Mouse (Mus musculus): ENCODE data around the gene Tmc5.

DNA sequence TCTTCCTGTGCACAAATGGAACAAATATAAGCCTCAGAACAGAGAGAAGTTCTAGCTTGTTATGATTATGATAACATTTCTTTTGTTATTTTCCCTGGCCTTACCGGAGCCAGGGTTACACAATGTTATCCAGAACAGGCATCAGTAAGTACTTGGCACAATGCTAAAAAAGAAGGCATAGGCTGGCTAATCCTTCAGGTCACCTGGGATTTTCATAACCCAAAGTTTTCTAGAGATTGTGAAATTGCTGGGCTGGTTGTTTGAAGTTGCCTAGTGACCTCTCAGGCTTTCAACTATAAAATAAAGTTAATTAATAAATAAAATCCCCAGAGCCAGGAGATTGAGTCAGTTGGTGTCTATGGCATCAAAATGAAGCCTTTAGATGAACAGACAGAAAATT, 117.8 kb downstream of the Tmc5 start:
- TF ChIP-seq CTCF (IDR thresholded peaks at IDR 0.05; ENCODE audit: low read depth, low read length): no peak
- no peak for TF ChIP-seq GATA1 (IDR thresholded peaks at IDR 0.05; ENCODE audit: borderline replicate concordance, low read length)
- no peak for TF ChIP-seq TAL1 (conservative IDR thresholded peaks at IDR 0.05; ENCODE audit: low read depth, low read length)
- no peak for TF ChIP-seq POLR2AphosphoS5 (IDR thresholded peaks at IDR 0.05; ENCODE audit: insufficient replicate concordance, low read depth, low read length)
